In genomic region chr12:86592509-86592908, GRCm38 (mm10) we compare ENCODE assay signal across 17 mouse cellular contexts.
A peak's percentile ranks its signal among the peaks of the same experiment; 100 is the strongest.
DNase-seq lines count a peak whose midpoint lies in the region; ATAC-seq lines count a peak whose summit lies in the region.
"Had no signal": no experiment of that assay in that cellular context is flagged by ENCODE, and none has a peak within 500 bp of the region (broad histone marks: within the 10 kb centered on the region; RNA-seq: fewer than 3 reads in every experiment).

No protein-coding gene starts in this region.

- peak; percentile 82 for ATAC-seq in CD4-positive, CD25-positive, alpha-beta regulatory T cell, adult 4 months
- peak; percentile 89 for ATAC-seq in inflammation-experienced regulatory T-cells, adult 6 months
- no peak for ATAC-seq in megakaryocyte progenitor cell, adult 5-6 weeks (replicated peaks; ENCODE audit: poor library complexity)
- ATAC-seq: forebrain, embryonic 15.5 days; hindbrain, embryonic 16.5 days had no signal

- peak; percentile 4 for DNase-seq in thymus, postnatal 0 days (ENCODE audit: low spot score)
- no peak for DNase-seq in thymus, postnatal 36 days
- no peak for DNase-seq in urinary bladder, postnatal 10 days (ENCODE audit: low spot score)
- DNase-seq: adrenal gland, postnatal 10 days; adrenal gland, postnatal 36 days; cerebellum, adult 18-20 months; cerebellum, adult 9-10 months; cerebellum, postnatal 14 days; gastrocnemius, postnatal 25 days; heart, adult 18-20 months; heart, postnatal 10 days; heart, postnatal 36 days had no signal
